Mouse (Mus musculus) myocyte (in vitro differentiated cells): ENCODE measurements around the gene Exosc2. TPM values are rescaled to one million over a fixed set of nuclear protein-coding genes. Genes with fewer than 3 reads are reported as not detected.

Source experiments
- H3K27me3 ChIP-seq: one replicate; pipeline ENCODE4 v1.6.1; 2011; ENCODE audit not compliant: control insufficient read depth, insufficient read depth, insufficient read length
- H3K36me3 ChIP-seq: one replicate; pipeline ENCODE4 v1.6.1; 2011; ENCODE audit not compliant: control insufficient read depth, insufficient read depth
- H3K4me2 ChIP-seq: one replicate; pipeline ENCODE4 v1.6.1; 2011; ENCODE audit warnings: low read depth, control low read depth
- H3K4me3 ChIP-seq: one replicate; pipeline ENCODE4 v1.5.1; 2011; ENCODE audit warnings: mild to moderate bottlenecking, control low read depth, moderate library complexity
- H3K79me2 ChIP-seq: one replicate; pipeline ENCODE4 v1.6.1; 2011; ENCODE audit not compliant: control insufficient read depth, insufficient read depth
- H3ac ChIP-seq: one replicate; pipeline ENCODE4 v1.6.1; 2011; ENCODE audit not compliant: control insufficient read depth, insufficient read length
- CEBPB ChIP-seq: IDR thresholded peaks from 2 replicates; pipeline ENCODE4 v1.6.1; 2011; ENCODE audit warnings: mild to moderate bottlenecking, moderate library complexity; ENCODE audit not compliant: poor library complexity, insufficient read depth, severe bottlenecking
- E2F4 ChIP-seq: IDR thresholded peaks from one replicate; pipeline ENCODE4 v1.6.1; 2011; ENCODE audit warnings: mild to moderate bottlenecking, control low read depth, moderate library complexity; ENCODE audit not compliant: insufficient read depth
- MAX ChIP-seq: IDR thresholded peaks from one replicate; pipeline ENCODE4 v1.6.1; 2011; ENCODE audit warnings: low read depth, mild to moderate bottlenecking, control low read depth
- MYOD1 ChIP-seq, 3 experiments: IDR thresholded peaks; one replicate each; pipeline ENCODE4 v1.6.1; 2011; ENCODE audit warnings: control low read depth in 2 of 3, low read depth in 2 of 3, mild to moderate bottlenecking in 2 of 3, moderate library complexity in 1 of 3; ENCODE audit not compliant: insufficient read length in 2 of 3, control insufficient read depth in 1 of 3
- MYOG ChIP-seq, 3 experiments: IDR thresholded peaks; one replicate each; pipeline ENCODE4 v1.6.1; 2011; ENCODE audit warnings: control low read depth in 2 of 3, low read depth in 2 of 3, mild to moderate bottlenecking in 2 of 3; ENCODE audit not compliant: insufficient read length in 2 of 3, control insufficient read depth in 1 of 3, insufficient read depth in 1 of 3
- POLR2A ChIP-seq: IDR thresholded peaks from one replicate; pipeline ENCODE4 v1.6.1; 2011; ENCODE audit warnings: low read depth, mild to moderate bottlenecking, control low read depth, moderate library complexity; ENCODE audit not compliant: insufficient read length
- POLR2AphosphoS2 ChIP-seq: IDR thresholded peaks from one replicate; pipeline ENCODE4 v1.6.1; 2011; ENCODE audit warnings: low read depth, control low read depth; ENCODE audit not compliant: insufficient read length
- REST ChIP-seq: IDR thresholded peaks from one replicate; pipeline ENCODE4 v1.6.1; 2011; ENCODE audit warnings: mild to moderate bottlenecking, control low read depth, moderate library complexity; ENCODE audit not compliant: insufficient read depth, insufficient read length
- SRF ChIP-seq: IDR thresholded peaks from one replicate; pipeline ENCODE4 v1.6.1; 2011; ENCODE audit warnings: low read depth; ENCODE audit not compliant: control insufficient read depth, insufficient read length
- TCF12 ChIP-seq: IDR thresholded peaks from one replicate; pipeline ENCODE4 v1.6.1; 2011; ENCODE audit warnings: mild to moderate bottlenecking, control low read depth; ENCODE audit not compliant: poor library complexity, insufficient read depth, severe bottlenecking
- TCF3 ChIP-seq: IDR thresholded peaks from one replicate; pipeline ENCODE4 v1.6.1; 2011; ENCODE audit warnings: low read depth, control low read depth; ENCODE audit not compliant: insufficient read length
- USF1 ChIP-seq: IDR thresholded peaks from one replicate; pipeline ENCODE4 v1.6.1; 2011; ENCODE audit warnings: low read depth, mild to moderate bottlenecking, control low read depth, moderate library complexity
- polyA plus RNA-seq: library from polyadenylated mRNA; unstranded; fragments of >200 nt; fragmentation: generic; extraction: Trizol; gene quantifications from one replicate; pipeline ENCODE4 v1.2.1, GENCODE M21; 2012; ENCODE audit warnings: missing spikeins

Exosc2 gene
- polyA plus RNA-seq, 1 experiment, result 25.4 TPM

- Histone ChIP-seq H3ac (no peak overlapping the region), H3K36me3 (no peaks in the 10 kb centered on the region), H3K27me3 (peaks cover 75% of the 10 kb centered on the region), H3K79me2 (no peaks in the 10 kb centered on the region), H3K4me2 (no peak overlapping the region), H3K4me3 (no peak overlapping the region)
- TF ChIP-seq USF1 (no peak), POLR2AphosphoS2 (no peak), TCF12 (no peak), POLR2A (no peak), SRF (no peak), MYOD1 (IDR thresholded peaks at IDR 0.05; ENCODE audit: control insufficient read depth in 1 of 3, insufficient read length in 2 of 3, low read depth in 2 of 3) (no peak), TCF3 (no peak)
Measured at GRCm38 (mm10) chr2:31654854-31655559, 15.5 kb upstream of the Exosc2 start.

GRCm38 (mm10) chr2:31656374-31656773 is 14.1 kb upstream of the Exosc2 start:
- Histone ChIP-seq H3K27me3 (peaks cover 70% of the 10 kb centered on the region), H3K36me3 (no peaks in the 10 kb centered on the region), H3K4me2 (no peak overlapping the region), H3ac (no peak overlapping the region), H3K79me2 (no peaks in the 10 kb centered on the region), H3K4me3 (no peak overlapping the region)
- no peak for TF ChIP-seq MAX
- TF ChIP-seq SRF, result no peak
- no peak for TF ChIP-seq REST
- TF ChIP-seq POLR2A, result no peak
- no peak for TF ChIP-seq CEBPB
- TF ChIP-seq TCF12, result no peak
- no peak for TF ChIP-seq TCF3
- TF ChIP-seq E2F4, result no peak
- no peak for TF ChIP-seq MYOG (IDR thresholded peaks at IDR 0.05; ENCODE audit: control insufficient read depth in 1 of 3, insufficient read depth in 1 of 3, insufficient read length in 2 of 3, low read depth in 2 of 3)
- TF ChIP-seq USF1, result no peak
- TF ChIP-seq MYOD1 (IDR thresholded peaks at IDR 0.05; ENCODE audit: control insufficient read depth in 1 of 3, insufficient read length in 2 of 3, low read depth in 2 of 3), result no peak
- no peak for TF ChIP-seq POLR2AphosphoS2

GRCm38 (mm10) chr2:31662939-31663803 is 7.3 kb upstream of the Exosc2 start:
- H3K27me3 ChIP-seq, result peaks cover 42% of the 10 kb centered on the region
- no peaks in the 10 kb centered on the region for H3K36me3 ChIP-seq
- no peak overlapping the region for H3K4me3 ChIP-seq
- TF ChIP-seq E2F4 (no peak), MYOD1 (IDR thresholded peaks at IDR 0.05; ENCODE audit: control insufficient read depth in 1 of 3, insufficient read length in 2 of 3, low read depth in 2 of 3) (no peak), MYOG (IDR thresholded peaks at IDR 0.05; ENCODE audit: control insufficient read depth in 1 of 3, insufficient read depth in 1 of 3, insufficient read length in 2 of 3, low read depth in 2 of 3) (no peak), REST (no peak), POLR2AphosphoS2 (no peak), USF1 (no peak), CEBPB (no peak), POLR2A (no peak), TCF3 (no peak), TCF12 (no peak), MAX (no peak), SRF (no peak)
- H3K79me2 ChIP-seq, result no peaks in the 10 kb centered on the region
- H3ac ChIP-seq, result no peak overlapping the region
- no peak overlapping the region for H3K4me2 ChIP-seq

GRCm38 (mm10) chr2:31663804-31664180 is 6.7 kb upstream of the Exosc2 start:
- no peak overlapping the region for H3K4me2 ChIP-seq
- TF ChIP-seq MYOD1 (IDR thresholded peaks at IDR 0.05; ENCODE audit: control insufficient read depth in 1 of 3, insufficient read length in 2 of 3, low read depth in 2 of 3), result no peak
- no peak for TF ChIP-seq CEBPB
- no peak for TF ChIP-seq POLR2A
- TF ChIP-seq USF1, result no peak
- TF ChIP-seq TCF3, result no peak
- TF ChIP-seq MYOG (IDR thresholded peaks at IDR 0.05; ENCODE audit: control insufficient read depth in 1 of 3, insufficient read depth in 1 of 3, insufficient read length in 2 of 3, low read depth in 2 of 3), result no peak
- no peak overlapping the region for H3K4me3 ChIP-seq
- H3K27me3 ChIP-seq, result peaks cover 36% of the 10 kb centered on the region
- H3K36me3 ChIP-seq, result no peaks in the 10 kb centered on the region
- no peaks in the 10 kb centered on the region for H3K79me2 ChIP-seq
- H3ac ChIP-seq, result no peak overlapping the region
